Mouse (Mus musculus): ENCODE data around the gene Arhgef19. TPM values are rescaled to one million over a fixed set of nuclear protein-coding genes. Genes with fewer than 3 reads are reported as not detected.

Arhgef19 gene
- total and polyA plus RNA-seq, 3 experiments, result 0.78 TPM; not detected in 2

DNA sequence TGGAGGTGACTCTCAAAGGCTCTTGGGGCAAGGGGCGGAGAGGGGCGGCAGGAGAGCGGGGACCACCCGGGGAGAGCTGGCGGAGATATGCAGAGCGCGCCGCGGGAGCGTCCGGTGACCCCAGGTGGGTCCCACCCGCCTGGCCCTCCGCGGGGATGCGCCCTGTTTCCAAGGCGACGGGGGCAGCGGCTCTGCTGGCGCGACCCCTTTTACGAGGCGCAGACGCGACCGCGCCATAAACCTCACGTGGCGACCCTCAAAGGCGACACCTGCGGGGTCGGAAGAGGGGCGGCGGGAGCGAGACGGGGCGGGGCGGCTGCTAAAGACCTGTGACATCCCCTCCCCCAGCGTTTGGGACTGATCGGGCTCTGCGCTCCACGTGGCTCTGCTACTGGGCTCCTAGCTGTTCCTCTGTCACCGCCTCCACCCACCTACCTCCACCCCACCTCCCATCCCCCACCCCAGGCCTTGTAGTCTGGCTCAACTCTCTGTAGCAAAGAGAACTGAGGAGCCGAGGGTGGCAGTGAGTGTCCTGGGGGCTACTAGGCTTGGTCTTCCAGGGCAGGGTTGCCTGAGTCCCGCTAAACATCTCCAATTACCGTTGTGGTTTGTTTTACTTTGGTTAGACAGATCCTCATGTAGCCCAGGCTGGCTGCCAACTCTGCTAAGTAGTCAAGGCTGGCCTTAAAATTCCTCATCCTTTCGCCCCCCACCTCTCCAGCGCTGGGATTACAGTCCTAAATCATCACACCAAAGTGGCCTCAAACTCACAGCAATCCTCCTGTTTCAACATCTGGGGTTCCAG lies 52.5 kb downstream of the Arhgef19 start:
- Histone ChIP-seq H3K4me1 (ENCODE audit: control insufficient read depth in 1 of 2, insufficient read depth in 2 of 2, low read length in 2 of 2) (0 out of 4 replicates have a peak, but pooled peaks cover 0 to 2% of the 10 kb centered on the region in 2 experiments), H3K27me3 (ENCODE audit: control insufficient read depth in 1 of 2, insufficient read depth in 2 of 2, low read length in 2 of 2) (peaks cover 0 to 1% of the 10 kb centered on the region in 2 experiments; a peak in 3 of 4 replicates), H3K9ac (ENCODE audit: control insufficient read depth, low read depth, low read length, poor library complexity, severe bottlenecking) (no peak overlapping the region), H3K79me2 (ENCODE audit: control insufficient read depth, insufficient read depth, low read length, poor library complexity) (no peaks in the 10 kb centered on the region), H3K27ac (ENCODE audit: control insufficient read depth, low read depth, low read length) (no peak overlapping the region), H3K4me3 (ENCODE audit: control insufficient read depth in 1 of 2, insufficient read depth in 1 of 2, low read depth in 2 of 2, low read length in 2 of 2) (no peak overlapping the region), H3K36me3 (ENCODE audit: control insufficient read depth in 1 of 2, insufficient read depth in 2 of 2, low read length in 2 of 2) (no peaks in the 10 kb centered on the region), H3K9me3 (replicated peaks; ENCODE audit: insufficient read depth, low read length) (no peaks in the 10 kb centered on the region)
- DNase-seq (ENCODE audit: low read depth, low spot score), result no peak
- TF ChIP-seq RAD21 (IDR thresholded peaks at IDR 0.05; ENCODE audit: low read depth, low read length) (no peak), GABPA (IDR thresholded peaks at IDR 0.05; ENCODE audit: low read depth, low read length) (no peak), ZNF384 (IDR thresholded peaks at IDR 0.05; ENCODE audit: low read depth, low read length) (no peak), ZMIZ1 (IDR thresholded peaks at IDR 0.05; ENCODE audit: low read depth, low read length) (no peak), POLR2AphosphoS2 (IDR thresholded peaks at IDR 0.05; ENCODE audit: low read length) (no peak)

DNA sequence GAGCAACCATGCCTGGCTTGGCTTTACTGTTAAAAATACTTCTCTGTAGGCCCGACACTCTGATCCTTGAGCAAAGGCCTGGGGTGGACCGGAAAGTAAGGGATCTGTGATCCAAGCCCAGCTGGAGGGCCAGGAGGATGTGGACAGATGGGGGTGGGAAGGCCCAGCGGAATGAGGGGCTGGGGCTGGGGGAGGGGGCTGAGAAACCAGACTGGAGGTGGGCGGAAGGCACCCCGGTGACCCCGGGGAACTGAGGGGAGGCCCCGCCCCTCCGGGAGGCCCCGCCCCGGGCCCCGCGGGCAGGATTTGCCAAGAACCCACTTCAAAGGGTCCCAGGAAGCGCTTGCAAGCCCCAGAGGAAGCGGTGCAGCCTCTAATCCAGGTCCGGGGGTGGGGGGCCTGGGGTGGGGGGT lies 56.5 kb downstream of the Arhgef19 start:
- Histone ChIP-seq H3K4me3 (ENCODE audit: control insufficient read depth in 1 of 2, insufficient read depth in 1 of 2, low read depth in 2 of 2, low read length in 2 of 2) (no peak overlapping the region), H3K27me3 (ENCODE audit: control insufficient read depth in 1 of 2, insufficient read depth in 2 of 2, low read length in 2 of 2) (peaks cover 0 to 2% of the 10 kb centered on the region in 2 experiments; a peak in 2 of 4 replicates)

DNA sequence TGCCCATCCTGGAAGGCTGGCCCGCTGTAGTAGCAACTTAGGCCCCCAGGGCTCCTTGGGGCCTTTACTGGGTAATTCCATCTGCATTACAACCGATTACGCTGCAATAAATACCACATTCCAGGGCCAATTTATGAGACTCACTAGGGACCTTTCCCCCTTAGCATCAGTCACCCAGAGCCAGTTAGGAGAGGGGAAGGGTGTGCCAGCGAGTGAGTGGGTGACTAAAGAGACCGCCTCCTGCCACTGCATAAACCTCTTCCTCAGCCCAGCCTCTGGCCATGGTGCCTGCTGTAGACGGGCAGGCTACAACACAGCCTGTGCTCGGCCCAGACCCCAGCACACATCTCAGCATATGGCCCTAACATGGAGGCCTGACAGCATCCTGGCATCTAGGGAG lies 58.6 kb downstream of the Arhgef19 start:
- Histone ChIP-seq H3K9me3 (replicated peaks; ENCODE audit: insufficient read depth, low read length) (no peaks in the 10 kb centered on the region), H3K4me3 (ENCODE audit: control insufficient read depth in 1 of 2, insufficient read depth in 1 of 2, low read depth in 2 of 2, low read length in 2 of 2) (no peak overlapping the region), H3K27ac (ENCODE audit: control insufficient read depth, low read depth, low read length) (no peak overlapping the region), H3K27me3 (ENCODE audit: control insufficient read depth in 1 of 2, insufficient read depth in 2 of 2, low read length in 2 of 2) (peaks cover 0 to 2% of the 10 kb centered on the region in 2 experiments; a peak in 2 of 4 replicates), H3K4me1 (ENCODE audit: control insufficient read depth in 1 of 2, insufficient read depth in 2 of 2, low read length in 2 of 2) (no peaks in the 10 kb centered on the region), H3K79me2 (ENCODE audit: control insufficient read depth, insufficient read depth, low read length, poor library complexity) (no peaks in the 10 kb centered on the region), H3K36me3 (ENCODE audit: control insufficient read depth in 1 of 2, insufficient read depth in 2 of 2, low read length in 2 of 2) (no peaks in the 10 kb centered on the region), H3K9ac (ENCODE audit: control insufficient read depth, low read depth, low read length, poor library complexity, severe bottlenecking) (no peak overlapping the region)
- TF ChIP-seq POLR2AphosphoS2 (IDR thresholded peaks at IDR 0.05; ENCODE audit: low read length) (no peak), MYB (IDR thresholded peaks at IDR 0.05; ENCODE audit: low read depth, low read length) (no peak), ZC3H11A (IDR thresholded peaks at IDR 0.05; ENCODE audit: low read depth, low read length) (no peak), HCFC1 (IDR thresholded peaks at IDR 0.05; ENCODE audit: low read depth, low read length) (no peak), JUND (IDR thresholded peaks at IDR 0.05; ENCODE audit: low read depth, low read length) (no peak), USF2 (IDR thresholded peaks at IDR 0.05; ENCODE audit: borderline replicate concordance in 1 of 2, insufficient read depth in 1 of 2, low read depth in 1 of 2, low read length in 2 of 2) (no peak), ZNF384 (IDR thresholded peaks at IDR 0.05; ENCODE audit: low read depth, low read length) (no peak), ETS1 (IDR thresholded peaks at IDR 0.05; ENCODE audit: low read depth, low read length) (no peak), BHLHE40 (IDR thresholded peaks at IDR 0.05; ENCODE audit: borderline replicate concordance, low read depth, low read length) (no peak), POLR2A (IDR thresholded peaks at IDR 0.05; ENCODE audit: control insufficient read depth in 1 of 2, insufficient read depth in 1 of 2, low read depth in 1 of 2, low read length in 2 of 2, poor library complexity in 1 of 2) (no peak), MYC (IDR thresholded peaks at IDR 0.05; ENCODE audit: low read depth, low read length) (no peak), EP300 (IDR thresholded peaks at IDR 0.05; ENCODE audit: low read depth in 1 of 2, low read length in 2 of 2) (no peak), MAZ (IDR thresholded peaks at IDR 0.05; ENCODE audit: low read depth, low read length) (no peak), TCF12 (IDR thresholded peaks at IDR 0.05; ENCODE audit: low read depth, low read length) (no peak), RCOR1 (IDR thresholded peaks at IDR 0.05; ENCODE audit: low read depth, low read length) (no peak), MEF2A (IDR thresholded peaks at IDR 0.05; ENCODE audit: extremely low read depth, insufficient replicate concordance, low read depth, low read length, poor library complexity, severe bottlenecking) (no peak)
- DNase-seq (ENCODE audit: low read depth, low spot score), result no peak

More for the DNA sequence above, 56.5 kb downstream of the Arhgef19 start:
- H3K9ac ChIP-seq (ENCODE audit: control insufficient read depth, low read depth, low read length, poor library complexity, severe bottlenecking), result no peak overlapping the region
- no peaks in the 10 kb centered on the region for H3K36me3 ChIP-seq (ENCODE audit: control insufficient read depth in 1 of 2, insufficient read depth in 2 of 2, low read length in 2 of 2)
- no peaks in the 10 kb centered on the region for H3K9me3 ChIP-seq (replicated peaks; ENCODE audit: insufficient read depth, low read length)
- DNase-seq (ENCODE audit: low read depth, low spot score), result no peak
- no peaks in the 10 kb centered on the region for H3K79me2 ChIP-seq (ENCODE audit: control insufficient read depth, insufficient read depth, low read length, poor library complexity)
- no peak overlapping the region for H3K27ac ChIP-seq (ENCODE audit: control insufficient read depth, low read depth, low read length)
- no peak for TF ChIP-seq CHD2 (IDR thresholded peaks at IDR 0.05; ENCODE audit: low read length)
- TF ChIP-seq ETS1 (IDR thresholded peaks at IDR 0.05; ENCODE audit: low read depth, low read length), result no peak
- TF ChIP-seq ZKSCAN1 (IDR thresholded peaks at IDR 0.05; ENCODE audit: low read depth, low read length), result no peak
- no peak for TF ChIP-seq MAX (IDR thresholded peaks at IDR 0.05; ENCODE audit: low read length)
- TF ChIP-seq POLR2AphosphoS2 (IDR thresholded peaks at IDR 0.05; ENCODE audit: low read length), result no peak
- no peak for TF ChIP-seq MXI1 (IDR thresholded peaks at IDR 0.05; ENCODE audit: low read depth, low read length)
- TF ChIP-seq BHLHE40 (IDR thresholded peaks at IDR 0.05; ENCODE audit: borderline replicate concordance, low read depth, low read length), result no peak
- TF ChIP-seq ELF1 (IDR thresholded peaks at IDR 0.05; ENCODE audit: low read depth, low read length), result no peak
- no peak for TF ChIP-seq MYB (IDR thresholded peaks at IDR 0.05; ENCODE audit: low read depth, low read length)
- TF ChIP-seq MEF2A (IDR thresholded peaks at IDR 0.05; ENCODE audit: extremely low read depth, insufficient replicate concordance, low read depth, low read length, poor library complexity, severe bottlenecking), result no peak
- TF ChIP-seq CTCF (IDR thresholded peaks at IDR 0.05 in 2 of 3, conservative IDR thresholded peaks at IDR 0.05 in 1 of 3; ENCODE audit: control insufficient read depth in 1 of 3, insufficient read depth in 1 of 3, low read depth in 2 of 3, low read length in 3 of 3, poor library complexity in 1 of 3, severe bottlenecking in 1 of 3), result no peak
- no peak for TF ChIP-seq SMC3 (IDR thresholded peaks at IDR 0.05; ENCODE audit: low read depth, low read length)
- no peaks in the 10 kb centered on the region for H3K4me1 ChIP-seq (ENCODE audit: control insufficient read depth in 1 of 2, insufficient read depth in 2 of 2, low read length in 2 of 2)
